Mouse (Mus musculus) embryonic facial prominence, embryonic 11.5 days (tissue): ENCODE results near the gene Hoxa5. TPM values are rescaled to one million over a fixed set of nuclear protein-coding genes. Genes with fewer than 3 reads are reported as not detected.
A peak's percentile ranks its signal among the peaks of the same experiment; 100 is the strongest.

Experiments
- ATAC-seq: fragments of 200-750 bp; cut with Nextera tagmentation; replicated peaks from 2 replicates; pipeline ENCODE4 v1.8.0; 2017; ENCODE audit warnings: low read depth; ENCODE audit not compliant: insufficient number of reproducible peaks, low FRiP score, low TSS enrichment
- DNase-seq: peaks from one replicate; pipeline ENCODE4 v3.0.0-alpha.2; 2015; ENCODE audit warnings: low spot score
- H3K27ac ChIP-seq: fragments of 300-500 bp; sonication (generic); replicated peaks from 2 replicates; pipeline ENCODE4 v1.5.1; 2014; ENCODE audit warnings: mild to moderate bottlenecking, low read depth, low read length, control low read depth
- H3K27me3 ChIP-seq: fragments of 300-500 bp; sonication (generic); 2 replicates; pipeline ENCODE4 v1.6.1; 2014; ENCODE audit warnings: mild to moderate bottlenecking, low read length, moderate library complexity, mixed read lengths; ENCODE audit not compliant: control insufficient read depth, insufficient read depth
- H3K36me3 ChIP-seq: fragments of 300-500 bp; sonication (generic); replicated peaks from 2 replicates; pipeline ENCODE4 v1.6.1; 2014; ENCODE audit warnings: low read depth, mild to moderate bottlenecking, low read length, moderate library complexity, mixed read lengths; ENCODE audit not compliant: control insufficient read depth, insufficient read depth
- H3K4me1 ChIP-seq: fragments of 300-500 bp; sonication (generic); 2 replicates; pipeline ENCODE4 v1.6.1; 2014; ENCODE audit warnings: low read length, mixed read lengths; ENCODE audit not compliant: control insufficient read depth, insufficient read depth
- H3K4me2 ChIP-seq: fragments of 300-500 bp; sonication (generic); 2 replicates; pipeline ENCODE4 v1.6.1; 2014; ENCODE audit warnings: low read depth, mild to moderate bottlenecking, control low read depth, low read length, moderate library complexity
- H3K4me3 ChIP-seq: fragments of 300-500 bp; sonication (generic); 2 replicates; pipeline ENCODE4 v1.5.1; 2014; ENCODE audit warnings: low read depth, low read length, control low read depth
- H3K9ac ChIP-seq: fragments of 300-500 bp; sonication (generic); replicated peaks from 2 replicates; pipeline ENCODE4 v1.6.1; 2014; ENCODE audit warnings: mild to moderate bottlenecking, control low read depth, low read length
- H3K9me3 ChIP-seq: fragments of 300-500 bp; sonication (generic); replicated peaks from 2 replicates; pipeline ENCODE4 v1.6.1; 2016; ENCODE audit warnings: mild to moderate bottlenecking, low read length, inconsistent platforms, mixed read lengths; ENCODE audit not compliant: control insufficient read depth
- WGBS: fragments of 180-500 bp; shearing (Covaris S2); extraction: QIAGEN DNeasy Blood & Tissue Kit; methylation state at CpG from one replicate; pipeline ENCODE4 v1.1.7; 2014; 5-methylcytosine and 5-hydroxymethylcytosine counted together
- polyA plus RNA-seq: library from polyadenylated mRNA; unstranded; fragments of >200 nt; fragmentation: Nextera tagmentation; extraction: Ambion mirVana; gene quantifications from 2 replicates; pipeline ENCODE4 v1.2.1, GENCODE M21; 2014

The Hoxa5 gene
- 0.39 and 1.4 TPM in 2 replicates for polyA plus RNA-seq

GRCm38 (mm10) chr6:52204050-52204752, at the start of gene Hoxa5:
TSS of gene Hoxa5 (minus strand) at chr6:52204587.
- DNase-seq (peak; percentile 64), ATAC-seq (no peak)
- Histone ChIP-seq H3K9me3 (no peaks in the 10 kb centered on the region), H3K27ac (no peak within 1 kb of the TSS), H3K4me2 (peak within 1 kb of the TSS; percentile 39), H3K36me3 (no peaks in the 10 kb centered on the region), H3K9ac (no peak within 1 kb of the TSS; the same call in 1 of the 2 replicates), H3K4me3 (peak within 1 kb of the TSS; percentile 19; the same call in 1 of the 2 replicates), H3K4me1 (no peaks in the 10 kb centered on the region; the same call in 1 of the 2 replicates), H3K27me3 (peaks cover 95% of the 10 kb centered on the region)
- WGBS: under 1% methylated on average over 65 of the region's 65 CpGs

DNA sequence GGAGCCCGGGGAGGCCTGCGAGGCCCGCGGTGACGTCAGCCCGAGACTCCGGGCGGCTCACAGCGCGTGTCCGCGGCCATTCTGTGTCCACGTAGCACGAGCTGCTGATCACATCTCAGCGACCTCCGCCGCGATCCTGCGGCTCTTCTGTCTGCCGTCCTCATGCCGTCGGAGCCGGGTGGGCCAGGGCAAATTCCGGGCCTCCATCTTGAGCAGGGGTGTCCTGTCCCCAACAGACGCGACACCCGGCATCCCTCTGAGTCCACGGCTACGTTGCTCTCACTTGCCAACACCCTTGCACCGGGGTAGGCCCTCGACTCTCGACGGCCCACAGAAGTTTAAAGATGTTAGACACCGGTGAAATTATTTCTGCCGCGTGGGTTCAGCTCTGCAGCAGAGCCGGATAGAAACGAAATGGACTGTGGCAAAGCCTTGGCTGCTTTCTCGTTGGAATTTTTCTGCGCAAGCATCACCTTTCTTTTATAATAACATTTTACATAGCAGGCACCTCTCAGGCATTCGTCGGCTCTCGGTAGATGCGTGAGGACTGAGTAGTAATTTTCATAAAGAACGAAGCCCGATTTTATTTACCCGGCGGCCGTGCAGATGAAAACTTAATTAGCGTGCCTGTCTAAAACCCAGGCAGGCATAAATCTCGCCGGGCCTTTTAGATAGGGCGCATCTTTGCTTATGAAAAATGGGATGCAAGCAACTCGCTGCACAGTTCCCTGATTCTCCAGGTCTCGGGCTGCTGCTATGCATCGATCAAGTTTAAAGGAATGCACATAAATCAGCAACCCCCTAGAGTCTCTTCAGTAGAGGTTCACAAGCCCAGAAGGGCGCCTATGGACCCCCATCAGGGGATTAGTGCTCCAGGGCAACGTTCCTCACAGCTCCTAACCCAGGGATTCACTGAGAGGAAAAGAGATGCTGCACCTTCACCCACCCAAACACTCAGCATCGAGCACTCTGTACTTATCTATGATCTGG, 49.4 kb upstream of the Hoxa5 start:
- Histone ChIP-seq H3K4me2 (no peak overlapping the region; the same call in 1 of the 2 replicates), H3K36me3 (no peaks in the 10 kb centered on the region), H3K27ac (no peak overlapping the region), H3K9ac (no peak overlapping the region), H3K4me3 (no peak overlapping the region), H3K4me1 (no peaks in the 10 kb centered on the region; the same call in 1 of the 2 replicates), H3K27me3 (peaks cover 81% of the 10 kb centered on the region), H3K9me3 (no peaks in the 10 kb centered on the region)
- ATAC-seq: no peak
- DNase-seq: peak; percentile 27
- under 1% methylated on average over 59 of the region's 59 CpGs for WGBS

DNA sequence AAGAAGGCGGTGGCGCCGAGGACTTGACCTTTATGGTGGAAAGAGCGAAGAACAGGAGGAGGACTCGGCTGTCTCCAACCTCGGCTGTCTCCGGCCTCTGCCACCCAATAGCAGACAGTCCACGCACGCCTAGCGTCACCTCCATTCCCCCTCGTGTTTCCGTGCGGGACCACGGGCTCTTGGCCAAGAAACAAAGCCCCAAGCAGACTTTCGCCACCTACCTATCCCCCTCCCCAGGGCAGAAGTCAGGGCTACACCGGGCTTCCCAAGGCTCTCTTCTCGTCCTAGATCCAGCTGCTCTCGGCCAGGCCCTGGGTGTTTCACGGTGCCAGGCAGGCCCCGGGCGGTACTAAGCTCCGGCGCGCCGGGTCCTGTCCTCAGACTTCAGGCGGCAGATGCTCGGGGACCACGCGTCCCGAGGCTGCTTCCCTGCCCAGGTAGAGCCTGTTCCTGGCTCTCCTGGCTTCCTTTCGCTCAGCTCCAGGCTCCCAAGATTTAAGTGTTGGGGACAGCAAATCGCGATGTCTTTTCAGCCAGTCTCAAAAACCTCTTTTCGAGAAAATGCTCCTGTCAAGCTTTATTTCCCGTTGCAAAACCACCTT, 48.5 kb upstream of the Hoxa5 start:
- ATAC-seq (no peak), DNase-seq (no peak)
- WGBS: under 1% methylated on average over 35 of the region's 35 CpGs
- Histone ChIP-seq H3K4me2 (no peak overlapping the region), H3K36me3 (no peaks in the 10 kb centered on the region), H3K4me3 (no peak overlapping the region), H3K27ac (no peak overlapping the region), H3K4me1 (no peaks in the 10 kb centered on the region; the same call in 1 of the 2 replicates), H3K9me3 (no peaks in the 10 kb centered on the region), H3K27me3 (peaks cover 82% of the 10 kb centered on the region), H3K9ac (no peak overlapping the region)

- Histone ChIP-seq H3K36me3 (no peaks in the 10 kb centered on the region), H3K9me3 (no peaks in the 10 kb centered on the region), H3K4me1 (no peaks in the 10 kb centered on the region; the same call in 1 of the 2 replicates), H3K27me3 (peaks cover 82% of the 10 kb centered on the region), H3K27ac (no peak overlapping the region), H3K4me3 (no peak overlapping the region), H3K4me2 (no peak overlapping the region), H3K9ac (no peak overlapping the region)
- under 1% methylated on average over 24 of the region's 24 CpGs for WGBS
- ATAC-seq (no peak), DNase-seq (no peak)
Measured at GRCm38 (mm10) chr6:52252016-52252774, 47.8 kb upstream of the Hoxa5 start.

DNA sequence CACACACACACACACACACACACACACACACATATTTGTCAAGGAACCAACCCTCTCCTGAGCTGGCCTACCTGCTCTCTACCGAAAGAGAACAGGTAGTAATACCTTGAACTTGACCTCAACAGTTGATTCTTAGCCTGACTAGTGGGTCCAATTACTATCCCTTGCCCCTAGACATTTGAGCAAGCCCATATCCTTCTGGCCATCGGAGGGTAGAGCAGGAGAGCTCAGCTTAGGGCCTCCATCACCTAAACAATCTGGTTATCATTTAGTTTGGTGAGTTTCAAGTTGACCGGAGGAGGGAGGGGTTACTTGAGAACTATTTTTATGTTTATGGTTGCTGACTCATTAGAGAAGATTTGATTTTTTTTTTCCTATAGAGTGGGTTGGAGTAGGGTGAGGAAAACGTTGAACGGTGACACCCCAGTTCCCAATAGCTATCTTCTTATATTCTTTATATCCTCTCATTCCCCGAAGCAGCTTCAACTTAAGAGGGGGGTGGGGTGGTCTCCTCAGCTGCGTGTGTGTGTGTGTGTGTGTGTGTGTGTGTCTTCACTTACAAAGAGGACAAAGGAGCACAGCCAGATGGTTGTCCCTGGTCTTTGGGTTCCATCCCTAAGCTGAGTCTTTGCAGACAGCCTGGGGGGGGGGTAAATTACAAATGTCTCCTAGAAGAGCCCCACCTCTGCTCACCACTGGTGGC, 46.9 kb upstream of the Hoxa5 start:
- Histone ChIP-seq H3K27me3 (peaks cover 84% of the 10 kb centered on the region), H3K4me2 (no peak overlapping the region), H3K4me3 (no peak overlapping the region), H3K27ac (no peak overlapping the region), H3K9me3 (no peaks in the 10 kb centered on the region), H3K36me3 (no peaks in the 10 kb centered on the region), H3K4me1 (no peaks in the 10 kb centered on the region; the same call in 1 of the 2 replicates), H3K9ac (no peak overlapping the region)
- 8% methylated on average over 7 of the region's 7 CpGs for WGBS
- DNase-seq (no peak), ATAC-seq (no peak)

GRCm38 (mm10) chr6:52249826-52250225, 45.4 kb upstream of the Hoxa5 start:
- H3K4me1 ChIP-seq: no peaks in the 10 kb centered on the region; the same call in 1 of the 2 replicates
- no peak overlapping the region for H3K9ac ChIP-seq
- no peak for DNase-seq
- no peaks in the 10 kb centered on the region for H3K36me3 ChIP-seq
- no peak overlapping the region for H3K27ac ChIP-seq
- no peaks in the 10 kb centered on the region for H3K9me3 ChIP-seq
- no peak overlapping the region for H3K4me2 ChIP-seq
- no peak for ATAC-seq
- 0% methylated on average over 4 of the region's 4 CpGs for WGBS
- peaks cover 89% of the 10 kb centered on the region for H3K27me3 ChIP-seq
- H3K4me3 ChIP-seq: no peak overlapping the region

DNA sequence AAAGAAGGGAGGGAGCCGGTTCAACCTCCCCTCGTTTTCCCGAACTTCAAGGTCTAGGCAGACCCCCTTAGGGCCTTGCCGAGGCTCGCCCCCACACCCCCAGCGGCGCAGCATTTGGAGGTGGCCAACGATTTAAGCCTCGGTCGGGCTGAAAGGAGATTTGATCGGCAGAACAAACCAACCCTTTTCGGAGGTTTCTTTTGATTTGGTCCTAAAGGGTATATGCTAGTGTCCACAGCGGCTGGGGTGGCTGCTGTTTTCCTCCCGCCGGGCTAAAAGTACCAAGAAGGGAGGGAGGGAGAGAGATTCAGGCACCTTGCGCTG, 45.0 kb upstream of the Hoxa5 start:
- ATAC-seq: no peak
- no peak for DNase-seq
- Histone ChIP-seq H3K9ac (no peak overlapping the region), H3K4me2 (no peak overlapping the region), H3K9me3 (no peaks in the 10 kb centered on the region), H3K4me1 (no peaks in the 10 kb centered on the region; the same call in 1 of the 2 replicates), H3K4me3 (no peak overlapping the region), H3K27me3 (peaks cover 93% of the 10 kb centered on the region), H3K36me3 (no peaks in the 10 kb centered on the region), H3K27ac (no peak overlapping the region)
- 2% methylated on average over 16 of the region's 16 CpGs for WGBS
